Mouse (Mus musculus) liver, postnatal 0 days (tissue): ENCODE data around the gene Shroom3. TPM values are rescaled to one million over a fixed set of nuclear protein-coding genes. Genes with fewer than 3 reads are reported as not detected.
A peak's percentile ranks its signal among the peaks of the same experiment; 100 is the strongest.

Experiments used
- ATAC-seq: fragments of 200-750 bp; cut with Nextera tagmentation; 2 replicates; pipeline ENCODE4 v1.8.0; 2017; ENCODE audit warnings: mild to moderate bottlenecking, moderate library complexity
- DNase-seq: peaks from one replicate; pipeline ENCODE4 v3.0.0-alpha.2; 2016
- H3K27ac ChIP-seq: fragments of 300-500 bp; sonication (generic); 2 replicates; pipeline ENCODE4 v1.5.1; 2014; ENCODE audit warnings: antibody characterized with exemption, moderate library complexity, mild to moderate bottlenecking, low read depth
- H3K27me3 ChIP-seq: fragments of 300-500 bp; sonication (generic); 2 replicates; pipeline ENCODE4 v1.6.1; 2014; ENCODE audit warnings: low read length, control low read depth, mixed read lengths; ENCODE audit not compliant: insufficient read depth
- H3K36me3 ChIP-seq: fragments of 300-500 bp; sonication (generic); replicated peaks from 2 replicates; pipeline ENCODE4 v1.6.1; 2014; ENCODE audit warnings: mild to moderate bottlenecking, control low read depth, low read length, moderate library complexity, mixed read lengths; ENCODE audit not compliant: insufficient read depth
- H3K4me1 ChIP-seq: fragments of 300-500 bp; sonication (generic); 2 replicates; pipeline ENCODE4 v1.6.1; 2014; ENCODE audit warnings: antibody characterized with exemption, mild to moderate bottlenecking, control low read depth; ENCODE audit not compliant: insufficient read depth
- H3K4me2 ChIP-seq: fragments of 300-500 bp; sonication (generic); 2 replicates; pipeline ENCODE4 v1.6.1; 2014; ENCODE audit warnings: low read depth, mild to moderate bottlenecking, low read length, moderate library complexity, mixed read lengths
- H3K4me3 ChIP-seq: fragments of 300-500 bp; sonication (generic); 2 replicates; pipeline ENCODE4 v1.5.1; 2014; ENCODE audit warnings: low read depth, low read length
- H3K9ac ChIP-seq: fragments of 300-500 bp; sonication (generic); replicated peaks from 2 replicates; pipeline ENCODE4 v1.6.1; 2014; ENCODE audit warnings: mild to moderate bottlenecking, moderate library complexity
- H3K9me3 ChIP-seq: fragments of 300-500 bp; sonication (generic); 2 replicates; pipeline ENCODE4 v1.6.1; 2016; ENCODE audit warnings: mild to moderate bottlenecking, control low read depth, low read length, mixed read lengths
- CTCF ChIP-seq: sonication (generic); IDR thresholded peaks from 2 replicates; pipeline ENCODE4 v1.5.1; 2016; ENCODE audit warnings: antibody characterized with exemption, low read depth
- EP300 ChIP-seq: IDR thresholded peaks from 2 replicates; pipeline ENCODE4 v1.6.1; 2016; ENCODE audit warnings: antibody characterized with exemption, low read depth, mild to moderate bottlenecking
- WGBS: fragments of 180-500 bp; shearing (Covaris S2); extraction: QIAGEN DNeasy Blood & Tissue Kit; methylation state at CpG from one replicate; pipeline ENCODE4 v1.1.7; 2014; ENCODE audit not compliant: insufficient replicate concordance; 5-methylcytosine and 5-hydroxymethylcytosine counted together
- polyA plus RNA-seq: library from polyadenylated mRNA; unstranded; fragments of >200 nt; fragmentation: Nextera tagmentation; extraction: Ambion mirVana; gene quantifications from 2 replicates; pipeline ENCODE4 v1.2.1, GENCODE M21; 2015

The Shroom3 gene
- polyA plus RNA-seq, 1 experiment from 2014 or later: 0.96 TPM

DNA sequence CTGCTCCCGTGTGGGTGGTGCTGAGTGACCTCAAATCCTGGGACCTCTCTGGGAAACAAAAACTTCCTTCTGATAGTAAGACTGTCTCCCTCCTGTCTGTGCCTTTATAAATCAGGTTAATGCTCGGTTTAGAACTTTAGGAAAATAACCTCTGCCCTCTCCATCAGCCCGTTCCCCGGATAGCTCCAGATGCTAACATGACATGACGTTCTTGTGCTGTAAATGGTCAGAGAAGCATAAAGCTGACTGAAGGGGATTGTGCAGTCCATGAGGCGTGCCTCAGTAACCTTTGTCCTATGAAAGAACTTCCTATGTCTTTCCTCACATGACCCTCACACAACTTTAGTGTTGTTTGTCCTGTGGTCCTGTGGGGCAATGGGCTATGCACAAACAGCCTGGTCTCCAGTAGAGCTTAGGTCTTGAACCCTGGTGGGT, 84.6 kb downstream of the Shroom3 start:
- WGBS: 52% methylated on average over 6 of the region's 6 CpGs
- DNase-seq: no peak
- H3K4me2 ChIP-seq: no peak overlapping the region
- no peak overlapping the region for H3K27ac ChIP-seq
- no peaks in the 10 kb centered on the region for H3K27me3 ChIP-seq
- no peaks in the 10 kb centered on the region for H3K36me3 ChIP-seq
- 0 out of 2 replicates have a peak, but pooled peaks cover 2% of the 10 kb centered on the region for H3K9me3 ChIP-seq
- peak; percentile 59 for ATAC-seq
- TF ChIP-seq EP300 (no peak), CTCF (no peak)
- H3K4me1 ChIP-seq: no peaks in the 10 kb centered on the region; the same call in none of the 2 replicates
- no peak overlapping the region for H3K9ac ChIP-seq
- H3K4me3 ChIP-seq: no peak overlapping the region

DNA sequence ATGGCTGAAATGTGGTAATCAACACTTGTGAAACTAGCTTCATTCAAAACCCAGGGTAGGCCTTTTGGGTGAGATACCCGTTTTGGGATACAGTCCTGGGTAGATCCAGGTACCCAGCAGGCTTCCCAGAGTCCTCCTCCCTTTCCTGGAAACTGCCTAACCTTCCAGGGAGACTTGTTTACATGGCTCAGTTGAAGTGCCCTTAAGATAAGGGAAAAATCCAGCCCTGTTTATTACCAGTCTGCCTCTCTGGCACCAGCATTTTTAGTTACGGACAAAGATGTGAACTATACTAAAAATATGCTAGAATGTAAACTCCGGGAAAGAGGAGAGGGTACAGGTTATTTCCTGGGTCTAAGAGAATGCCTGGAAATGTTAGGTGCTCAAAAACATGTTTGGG, 90.6 kb downstream of the Shroom3 start:
- no peak for TF ChIP-seq CTCF
- TF ChIP-seq EP300: no peak
- ATAC-seq: no peak
- Histone ChIP-seq H3K27me3 (no peaks in the 10 kb centered on the region), H3K9me3 (0 out of 2 replicates have a peak, but pooled peaks cover 2% of the 10 kb centered on the region), H3K36me3 (no peaks in the 10 kb centered on the region), H3K4me1 (no peaks in the 10 kb centered on the region; the same call in 1 of the 2 replicates), H3K9ac (no peak overlapping the region), H3K27ac (no peak overlapping the region), H3K4me3 (no peak overlapping the region), H3K4me2 (no peak overlapping the region)
- 50% methylated on average over 3 of the region's 3 CpGs for WGBS
- no peak for DNase-seq

DNA sequence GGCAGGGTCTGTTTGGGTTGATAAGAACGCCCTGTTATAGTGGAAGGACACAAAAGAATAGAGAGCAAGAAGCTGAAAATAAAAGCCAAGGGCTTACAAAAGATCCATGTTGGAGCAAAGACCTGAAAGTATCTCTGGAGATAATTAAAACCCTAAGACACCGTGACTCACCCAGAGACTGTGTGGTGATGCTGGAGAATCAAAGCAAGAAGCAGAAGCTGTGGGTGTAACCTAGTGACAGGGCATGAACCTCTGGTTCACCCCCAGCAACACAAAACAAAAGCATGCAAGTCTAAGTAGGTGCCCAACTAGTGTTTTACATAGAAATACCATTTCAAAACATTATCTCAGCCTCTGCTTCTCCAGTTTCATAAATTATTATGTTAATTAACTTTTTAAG, 91.2 kb downstream of the Shroom3 start:
- Histone ChIP-seq H3K27ac (no peak overlapping the region), H3K9me3 (0 out of 2 replicates have a peak, but pooled peaks cover 2% of the 10 kb centered on the region), H3K4me2 (no peak overlapping the region), H3K9ac (no peak overlapping the region), H3K4me1 (no peaks in the 10 kb centered on the region; the same call in 1 of the 2 replicates), H3K27me3 (no peaks in the 10 kb centered on the region), H3K36me3 (no peaks in the 10 kb centered on the region), H3K4me3 (no peak overlapping the region)
- ATAC-seq: no peak
- no peak for DNase-seq
- WGBS: 50% methylated on average over 2 of the region's 2 CpGs
- no peak for TF ChIP-seq CTCF
- no peak for TF ChIP-seq EP300

DNA sequence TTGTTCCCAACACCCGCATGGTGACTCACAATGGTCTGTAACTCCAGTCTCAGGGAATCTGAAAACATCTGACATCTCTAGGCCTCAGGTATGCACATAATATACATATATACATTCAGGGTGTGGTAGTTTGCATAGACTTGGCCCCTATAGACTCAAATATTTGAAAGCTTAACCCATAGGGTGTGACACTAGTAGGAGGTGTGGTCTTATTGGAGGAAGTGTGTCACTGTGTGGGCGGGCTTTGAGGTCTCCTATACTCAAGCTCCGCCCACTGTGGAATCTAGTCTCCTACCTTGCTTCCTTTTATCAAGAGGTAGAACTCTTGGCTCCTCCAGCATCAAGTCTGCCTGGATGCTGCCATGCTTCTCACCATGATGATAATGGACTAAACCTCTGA, 91.7 kb downstream of the Shroom3 start:
- no peak overlapping the region for H3K4me2 ChIP-seq
- no peaks in the 10 kb centered on the region; the same call in 1 of the 2 replicates for H3K4me1 ChIP-seq
- no peaks in the 10 kb centered on the region for H3K27me3 ChIP-seq
- 75% methylated on average over 3 of the region's 3 CpGs for WGBS
- DNase-seq (no peak), ATAC-seq (no peak)
- H3K27ac ChIP-seq: no peak overlapping the region
- no peak for TF ChIP-seq CTCF
- no peak for TF ChIP-seq EP300
- no peaks in the 10 kb centered on the region for H3K36me3 ChIP-seq
- no peak overlapping the region for H3K4me3 ChIP-seq
- H3K9ac ChIP-seq: no peak overlapping the region
- H3K9me3 ChIP-seq: no peaks in the 10 kb centered on the region

DNA sequence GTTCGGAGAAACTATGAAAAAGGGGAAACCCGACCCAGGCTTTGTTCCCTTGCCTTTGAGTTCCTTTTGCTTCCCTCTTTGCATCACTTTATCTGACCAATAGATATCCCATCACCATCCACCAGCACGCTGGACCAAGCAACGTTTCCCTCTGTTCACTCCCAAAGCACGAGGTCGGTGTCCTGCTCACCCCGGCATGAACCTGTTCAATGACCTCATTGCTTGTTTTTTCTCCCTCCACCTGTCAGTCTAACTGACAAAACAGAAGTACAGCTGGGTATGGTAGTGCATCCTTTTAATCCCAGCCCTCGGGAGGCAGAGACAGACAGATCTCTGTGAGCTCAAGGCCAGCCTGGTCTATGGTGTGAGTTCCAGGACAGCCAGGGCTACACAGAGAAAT, 95.2 kb downstream of the Shroom3 start:
- no peaks in the 10 kb centered on the region for H3K27me3 ChIP-seq
- ATAC-seq: peak; percentile 90
- peak; percentile 21 for DNase-seq
- H3K4me1 ChIP-seq: no peaks in the 10 kb centered on the region
- H3K27ac ChIP-seq: no peak overlapping the region
- H3K4me3 ChIP-seq: no peak overlapping the region
- H3K36me3 ChIP-seq: no peaks in the 10 kb centered on the region
- WGBS: 59% methylated on average over 8 of the region's 8 CpGs
- H3K9ac ChIP-seq: no peak overlapping the region
- no peaks in the 10 kb centered on the region for H3K9me3 ChIP-seq
- TF ChIP-seq EP300 (no peak), CTCF (no peak)
- no peak overlapping the region for H3K4me2 ChIP-seq

DNA sequence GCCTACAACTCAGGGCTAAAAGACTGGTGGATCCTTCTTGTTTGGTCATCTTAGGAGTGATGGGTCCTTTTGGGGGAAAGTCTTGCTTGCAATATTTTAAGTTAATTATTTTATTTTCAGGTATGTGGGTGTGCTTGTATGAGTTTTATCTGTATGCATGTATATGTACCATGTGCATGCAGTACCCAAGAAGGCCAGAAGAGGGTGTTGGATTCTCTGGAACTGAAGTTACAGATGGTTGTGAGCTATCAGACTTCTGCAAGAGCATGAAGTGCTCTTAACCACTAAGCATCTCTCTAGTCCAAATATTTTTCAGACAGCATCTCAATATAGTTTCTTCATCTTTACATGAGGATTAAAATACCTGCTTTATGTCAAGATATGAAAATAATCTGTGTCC, 97.8 kb downstream of the Shroom3 start:
- H3K36me3 ChIP-seq: no peaks in the 10 kb centered on the region
- H3K9me3 ChIP-seq: no peaks in the 10 kb centered on the region
- H3K27ac ChIP-seq: no peak overlapping the region
- no peak overlapping the region for H3K4me3 ChIP-seq
- no peaks in the 10 kb centered on the region for H3K4me1 ChIP-seq
- no peak overlapping the region for H3K4me2 ChIP-seq
- ATAC-seq (no peak), DNase-seq (no peak)
- TF ChIP-seq EP300: no peak
- H3K9ac ChIP-seq: no peak overlapping the region
- H3K27me3 ChIP-seq: no peaks in the 10 kb centered on the region
